Mouse (Mus musculus) thymus, postnatal 10 days (tissue): Measurements from ENCODE around the gene Olfr583.

ENCODE experiments used
- DNase-seq, 2 experiments: peaks; one replicate each; pipeline ENCODE4 v3.0.0; 2021; ENCODE audit warnings: low spot score in 2 of 2

Gene Olfr583

DNA sequence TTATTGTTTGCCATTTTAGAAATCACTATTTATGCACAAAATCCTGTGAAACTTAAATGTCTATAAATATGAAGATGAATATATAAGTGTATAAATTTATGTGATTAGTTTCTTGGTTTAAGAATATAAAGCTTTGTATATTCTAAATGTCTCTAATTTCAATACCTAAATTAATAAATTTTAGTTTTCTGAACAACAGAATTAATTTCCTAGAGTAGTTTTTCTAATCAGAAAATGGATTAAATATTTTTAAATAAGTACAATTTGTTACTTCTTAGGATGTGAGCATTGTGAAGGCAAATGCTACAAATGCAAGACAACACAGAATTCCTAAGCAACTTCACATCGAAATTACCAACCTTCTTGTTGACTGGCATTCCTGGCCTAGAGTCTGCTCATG, at the start of gene Olfr583:
Gene Olfr583, plus strand, starts transcription at position 301 of the 400 bp plus-strand sequence.
- DNase-seq: no peak

GRCm38 (mm10) chr7:103037724-103038123, 13.4 kb upstream of the Olfr583 start, which contains the start of gene Olfr582:
Olfr582 (plus strand) TSS chr7:103038024.
- DNase-seq: no peak

GRCm38 (mm10) chr7:103081585-103081984, 30.5 kb downstream of the Olfr583 start, which contains the start of gene Olfr584:
Olfr584 (plus strand) TSS chr7:103081885.
- no peak for DNase-seq

- DNase-seq: no peak
Measured at GRCm38 (mm10) chr7:103097420-103097819, 46.3 kb downstream of the Olfr583 start, which contains the start of gene Olfr585. Olfr585 (plus strand) TSS chr7:103097720.
